Mouse (Mus musculus): ENCODE results near the gene Kcnk6.
A peak's percentile ranks its signal among the peaks of the same experiment; 100 is the strongest.
"Not testable (repeated sequence)": the region's sequence is repeated elsewhere in the genome, so short reads cannot be mapped to it uniquely, and the experiment has no call there.

The Kcnk6 gene

GRCm38 (mm10) chr7:29246619-29247313 lies 14.5 kb upstream of the Kcnk6 start:
- no peak for DNase-seq

DNA sequence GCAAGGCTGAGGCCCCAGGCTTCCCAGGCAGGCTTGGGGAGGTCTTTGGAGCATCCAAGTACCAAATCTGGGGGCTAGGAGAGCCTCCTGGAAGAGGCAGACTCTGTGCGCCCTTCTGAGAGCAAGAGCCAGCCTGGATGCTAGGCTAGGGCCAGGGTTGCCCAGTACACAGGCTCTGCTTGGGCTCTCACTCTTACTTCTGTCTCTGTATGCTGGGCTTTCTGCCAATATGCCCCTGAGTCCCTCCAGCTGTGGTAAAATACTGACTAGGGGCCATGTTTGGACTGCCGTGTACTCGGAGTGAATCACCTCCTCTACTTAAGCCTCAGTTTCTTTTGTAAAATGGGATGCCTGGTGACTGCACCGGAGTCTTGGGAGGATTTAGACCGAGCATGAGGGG lies 13.7 kb upstream of the Kcnk6 start:
- no peak for DNase-seq

DNA sequence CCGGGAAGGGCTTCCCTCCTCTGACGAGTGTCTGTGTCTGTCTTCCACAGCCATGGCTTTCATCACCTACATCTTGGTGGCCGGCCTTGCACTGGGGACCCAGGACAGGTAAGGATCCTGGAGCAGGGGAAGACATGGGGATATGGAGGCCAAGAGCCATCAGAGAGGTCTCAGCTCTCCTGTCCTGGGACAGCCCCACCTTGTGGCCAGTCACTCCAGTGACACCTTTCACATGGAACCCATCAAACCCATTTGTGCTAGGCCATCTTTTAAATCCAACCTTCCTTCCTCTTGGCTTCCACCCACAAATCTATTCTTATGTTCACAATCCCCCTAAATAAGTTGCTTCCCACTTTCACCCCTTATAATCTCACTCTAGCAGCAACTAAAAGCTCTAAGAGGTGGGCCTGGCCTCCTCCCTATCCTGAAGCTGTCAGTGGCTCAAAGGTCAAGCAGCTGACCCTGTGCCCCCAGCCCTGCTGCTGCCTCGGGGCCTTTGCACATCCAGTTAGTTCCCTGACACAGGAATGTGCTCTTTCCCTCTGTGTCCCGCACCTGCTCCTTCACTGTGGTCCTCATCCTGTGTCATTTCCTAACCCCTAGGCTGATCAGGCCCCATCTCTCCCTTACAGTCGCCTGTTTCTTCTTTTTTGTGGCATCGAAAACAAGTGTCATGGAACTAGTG lies 12.6 kb upstream of the Kcnk6 start:
- peak; percentile 51 for DNase-seq

GRCm38 (mm10) chr7:29238019-29238967 lies 6.0 kb upstream of the Kcnk6 start, which contains the start of gene Yif1b:
Gene Yif1b (plus strand): TSS chr7:29238329.
- DNase-seq, result peak; percentile 99

DNA sequence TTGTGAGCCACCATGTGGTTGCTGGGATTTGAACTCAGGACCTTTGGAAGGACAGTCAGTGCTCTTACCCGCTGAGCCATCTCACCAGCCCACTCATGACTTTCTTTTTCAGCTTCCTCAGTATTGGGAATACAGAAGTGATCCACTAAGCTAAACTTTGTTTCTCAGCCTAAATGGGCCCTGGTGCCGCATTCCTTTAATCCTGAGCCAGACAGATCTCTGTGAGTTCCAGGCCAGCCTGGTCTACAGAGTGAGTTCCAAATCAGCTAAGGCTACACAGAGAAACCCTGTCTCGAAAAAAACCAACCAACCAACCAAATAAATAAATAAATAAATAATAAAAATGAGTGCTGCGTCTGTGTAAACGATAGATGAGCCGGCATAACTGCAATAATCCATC lies 5.3 kb upstream of the Kcnk6 start:
- DNase-seq, result not testable (repeated sequence)

DNA sequence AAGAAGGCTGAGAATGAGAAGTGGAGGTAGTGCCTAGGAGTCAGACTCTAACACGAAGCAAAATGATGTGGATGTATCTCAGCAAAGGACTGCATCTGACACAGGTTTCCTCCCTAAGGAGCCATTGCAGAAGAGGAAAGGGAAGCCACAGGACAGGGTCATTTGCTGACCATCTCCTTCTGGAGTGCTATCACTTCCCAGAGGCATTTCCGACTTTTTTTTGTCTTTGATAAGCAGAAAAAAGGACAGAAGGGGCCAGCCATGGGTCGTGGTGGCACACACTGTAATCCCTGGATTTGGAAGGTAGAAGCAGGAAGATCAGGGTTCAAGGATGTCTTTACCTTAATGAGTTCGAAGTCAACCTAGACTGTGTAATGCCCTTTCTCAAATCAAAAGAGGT lies 4.3 kb upstream of the Kcnk6 start:
- no peak for DNase-seq

DNA sequence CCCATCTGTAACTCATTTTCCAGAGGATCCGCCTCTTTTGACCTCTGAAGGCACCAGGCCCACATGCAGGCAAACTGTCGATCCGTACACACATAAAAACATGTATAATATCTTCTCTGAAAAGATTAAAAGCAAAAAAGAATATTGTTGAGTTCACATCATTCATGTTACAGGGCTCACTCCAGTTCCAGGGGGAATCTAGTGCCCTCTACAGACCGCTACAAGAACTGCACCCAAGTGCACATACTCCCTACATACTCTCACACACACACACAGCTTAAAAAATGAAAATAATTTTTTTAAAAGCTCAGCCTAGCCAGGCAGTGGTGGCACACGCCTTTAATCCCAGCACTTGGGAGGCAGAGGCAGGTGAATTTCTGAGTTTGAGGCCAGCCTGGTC lies 2.3 kb upstream of the Kcnk6 start:
- no peak for DNase-seq

- no peak for DNase-seq
Measured at GRCm38 (mm10) chr7:29233745-29234144, 1.4 kb upstream of the Kcnk6 start.

- no peak for DNase-seq
Measured at GRCm38 (mm10) chr7:29231517-29231916, 798 bp downstream of the Kcnk6 start.

GRCm38 (mm10) chr7:29230560-29230959 lies 1.8 kb downstream of the Kcnk6 start:
- DNase-seq, result no peak

DNA sequence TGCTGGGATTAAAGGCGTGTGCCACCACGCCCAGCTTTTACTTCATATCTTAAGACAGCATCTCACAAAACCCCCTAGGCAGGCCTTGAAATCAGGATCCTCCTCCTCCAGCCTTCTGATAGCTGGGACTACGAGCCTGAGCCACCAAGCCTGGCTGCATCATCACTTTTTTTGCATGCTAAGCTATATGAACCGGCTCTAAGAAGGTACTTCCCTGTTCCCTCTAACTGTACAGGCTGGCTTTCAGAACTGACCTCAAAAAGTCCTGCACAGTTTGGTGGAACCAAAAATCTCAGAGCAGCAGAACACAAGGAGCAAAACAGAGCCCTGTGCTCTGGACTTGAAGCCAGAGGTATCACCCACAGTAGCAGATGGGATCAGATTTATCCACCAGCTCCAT lies 4.1 kb downstream of the Kcnk6 start:
- DNase-seq, result no peak

DNA sequence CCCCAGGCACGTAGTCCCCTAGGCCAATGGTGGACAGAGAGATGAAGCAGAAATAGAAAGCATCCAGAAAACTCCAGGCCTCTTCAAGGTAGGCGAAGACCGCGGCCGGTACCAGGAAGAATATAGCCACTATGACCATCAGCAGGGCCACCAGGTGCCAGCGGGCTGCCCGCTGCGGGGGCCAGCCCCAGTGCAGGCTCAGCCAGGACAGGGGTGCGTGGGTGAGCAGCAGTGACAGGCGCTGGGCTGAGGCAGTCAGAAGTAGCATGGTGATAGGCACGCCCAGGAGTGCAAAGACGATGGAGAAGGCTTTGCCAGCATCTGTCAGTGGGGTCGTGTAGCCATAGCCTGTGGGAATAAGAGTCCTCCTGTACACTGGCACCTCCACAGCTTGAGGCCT lies 6.8 kb downstream of the Kcnk6 start:
- DNase-seq, result no peak

GRCm38 (mm10) chr7:29224756-29225394 lies 7.4 kb downstream of the Kcnk6 start:
- DNase-seq, result no peak

- DNase-seq, result no peak
Measured at GRCm38 (mm10) chr7:29214846-29215245, 17.5 kb downstream of the Kcnk6 start.

DNA sequence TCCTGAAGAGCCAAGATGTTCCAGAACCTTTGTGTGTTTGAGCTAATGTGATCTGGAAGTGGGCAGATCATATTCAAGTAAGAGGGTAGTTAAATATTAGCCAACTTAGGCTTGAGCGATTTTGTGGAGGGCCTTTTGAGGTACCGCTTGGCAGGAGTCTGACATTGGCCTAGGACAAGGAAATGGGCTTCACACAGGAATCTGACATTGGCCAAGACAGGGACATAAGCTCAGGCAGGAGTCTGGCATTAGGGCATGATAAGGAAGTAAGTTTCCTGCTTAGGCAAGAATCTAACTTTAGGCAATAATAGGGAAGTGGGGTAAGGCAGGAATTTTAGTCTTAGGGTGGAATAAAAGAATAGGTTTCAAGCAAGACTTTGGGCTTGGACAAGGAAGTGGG lies 18.1 kb downstream of the Kcnk6 start:
- no peak for DNase-seq

DNA sequence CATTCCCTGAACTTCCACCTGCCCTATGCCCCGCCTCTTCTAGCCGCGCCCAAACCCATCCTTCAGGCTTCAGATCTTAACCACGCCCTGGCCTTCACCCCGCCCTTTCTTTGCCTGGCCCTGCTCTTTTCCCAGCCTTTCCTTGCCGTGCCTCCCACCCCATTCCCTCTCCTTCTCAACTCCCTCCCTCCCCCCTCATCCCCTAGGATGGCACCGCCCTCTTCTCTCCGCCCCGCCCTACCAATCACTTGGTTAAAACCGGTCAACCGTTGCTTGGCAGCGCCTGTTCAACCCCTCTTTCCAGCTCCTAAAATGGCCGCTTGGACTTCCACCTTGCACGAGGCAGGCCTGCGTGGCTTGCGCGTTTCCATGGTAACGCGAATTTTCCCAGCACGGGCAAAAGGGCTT lies 18.6 kb downstream of the Kcnk6 start, which contains the start of gene Catsperg1:
Catsperg1 (minus strand) TSS at position 361 of the 408 bp plus-strand sequence.
- peak; percentile 30 for DNase-seq

GRCm38 (mm10) chr7:29212775-29213560 lies 19.3 kb downstream of the Kcnk6 start:
- DNase-seq, result not testable (repeated sequence)

GRCm38 (mm10) chr7:29212199-29212765 lies 20.0 kb downstream of the Kcnk6 start:
- peak; percentile 29 for DNase-seq

GRCm38 (mm10) chr7:29211415-29212198 lies 20.7 kb downstream of the Kcnk6 start:
- DNase-seq, result peak; percentile 89

- peak; percentile 67 for DNase-seq
Measured at GRCm38 (mm10) chr7:29211013-29211412, 21.3 kb downstream of the Kcnk6 start.

DNA sequence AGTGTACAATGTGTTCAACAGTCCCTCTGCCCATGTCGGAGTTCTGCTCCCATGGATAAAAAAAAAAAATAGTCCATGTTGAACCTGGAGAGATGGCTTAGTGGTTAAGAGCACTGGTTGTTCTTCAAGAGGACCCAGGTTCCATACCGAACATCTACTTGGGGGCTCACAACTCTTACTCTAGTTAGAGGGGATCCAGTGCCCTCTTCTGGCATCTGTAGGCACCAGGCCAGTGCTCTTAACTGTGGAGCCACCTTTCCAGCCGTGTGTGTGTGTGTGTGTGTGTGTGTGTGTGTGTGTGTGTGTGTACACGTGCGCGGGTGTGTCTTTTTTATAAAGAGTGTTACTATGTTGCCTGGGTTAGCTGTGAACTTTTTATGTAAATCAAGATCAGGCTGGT lies 29.7 kb downstream of the Kcnk6 start:
- DNase-seq, result no peak
